Mouse (Mus musculus): ENCODE results near the gene Fcamr.

Gene Fcamr

GRCm38 (mm10) chr1:130854819-130855218 lies 54.1 kb downstream of the Fcamr start:
- DNase-seq (ENCODE audit: low spot score): no peak

GRCm38 (mm10) chr1:130855723-130856122 lies 55.0 kb downstream of the Fcamr start:
- no peak for DNase-seq (ENCODE audit: low spot score)

- DNase-seq (ENCODE audit: low spot score): no peak
Observed at GRCm38 (mm10) chr1:130857456-130857855, 56.8 kb downstream of the Fcamr start.

GRCm38 (mm10) chr1:130864238-130864637 lies 63.5 kb downstream of the Fcamr start:
- no peak for DNase-seq (ENCODE audit: low spot score)

Data from left cerebral cortex, adult 11 months (tissue).